Mouse (Mus musculus) urinary bladder, postnatal 25 days (tissue): ENCODE measurements around the gene Bace2.

Source experiments
- DNase-seq: peaks from one replicate; pipeline ENCODE4 v3.0.0; 2022; ENCODE audit warnings: low spot score

Bace2 gene

DNA sequence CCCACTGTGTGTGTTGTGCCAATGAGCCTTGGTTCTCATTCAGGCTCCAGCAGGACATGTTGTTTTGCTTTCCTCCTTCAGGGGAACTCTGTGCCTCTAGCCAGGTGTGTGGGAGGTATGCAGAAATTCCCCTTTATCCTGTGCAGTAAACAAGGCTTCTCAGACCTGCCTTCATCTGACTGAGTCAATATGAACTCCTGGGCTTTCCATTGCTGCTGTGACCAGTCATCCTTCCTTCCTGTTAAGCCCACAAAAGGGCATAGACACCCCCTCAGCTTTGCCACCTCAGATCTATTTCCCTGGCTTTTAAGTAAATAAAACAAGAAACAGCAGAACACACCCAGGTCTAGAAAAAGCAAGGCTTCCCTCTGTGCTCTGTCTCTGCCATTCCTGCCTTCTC, 45.2 kb downstream of the Bace2 start:
- no peak for DNase-seq

DNA sequence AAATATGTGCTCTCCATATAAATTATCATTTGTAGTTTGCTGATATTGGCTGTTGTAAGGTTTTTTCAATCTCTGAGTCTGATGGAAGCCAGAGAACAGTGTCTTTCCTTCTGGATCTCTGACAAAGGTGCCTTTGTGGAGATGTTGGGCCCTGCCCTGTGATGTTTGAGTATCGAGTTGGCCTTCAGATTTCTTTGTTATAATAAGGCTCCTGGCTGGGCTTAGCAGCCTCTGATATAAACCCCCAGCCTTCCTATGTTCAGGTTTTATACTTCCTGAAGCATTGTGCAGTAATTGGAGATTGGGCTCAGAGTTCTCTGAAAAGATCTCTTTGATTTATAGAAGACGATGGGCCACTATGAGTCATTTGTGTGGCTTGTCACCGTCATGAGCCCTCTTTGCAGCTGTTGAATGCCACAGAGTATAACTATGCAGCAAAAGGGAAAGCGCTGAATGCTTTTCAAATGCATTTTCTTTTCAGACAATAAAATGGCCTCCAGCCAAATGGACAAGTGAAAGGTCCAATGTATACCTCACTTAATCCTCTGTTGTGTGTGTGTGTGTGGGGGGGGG, 45.8 kb downstream of the Bace2 start:
- no peak for DNase-seq

DNA sequence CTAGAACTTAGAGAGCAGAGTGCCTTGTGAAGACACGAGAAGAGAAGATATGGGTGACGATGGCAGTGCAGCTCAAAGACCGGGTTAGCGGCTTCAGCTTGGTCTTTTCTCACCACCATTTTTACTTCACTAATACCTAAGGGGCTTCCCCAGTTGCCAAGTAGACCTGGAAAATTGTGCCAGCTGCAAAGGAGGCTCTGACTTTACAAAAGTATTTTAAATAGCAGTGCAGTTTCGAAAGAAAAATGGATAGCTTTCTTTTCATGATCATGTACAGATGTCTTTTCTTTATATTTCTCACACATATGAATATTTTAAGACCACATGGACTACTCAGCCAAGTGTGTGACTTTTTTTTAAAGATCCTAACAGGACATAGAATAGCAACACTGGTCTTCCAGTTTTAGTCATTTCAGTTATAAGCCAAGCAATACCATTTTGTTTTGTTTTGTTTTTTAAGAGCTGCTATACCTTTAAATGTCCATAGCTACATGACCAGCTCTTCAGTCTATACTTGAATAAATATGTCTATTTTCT, 49.0 kb downstream of the Bace2 start:
- DNase-seq: no peak

DNA sequence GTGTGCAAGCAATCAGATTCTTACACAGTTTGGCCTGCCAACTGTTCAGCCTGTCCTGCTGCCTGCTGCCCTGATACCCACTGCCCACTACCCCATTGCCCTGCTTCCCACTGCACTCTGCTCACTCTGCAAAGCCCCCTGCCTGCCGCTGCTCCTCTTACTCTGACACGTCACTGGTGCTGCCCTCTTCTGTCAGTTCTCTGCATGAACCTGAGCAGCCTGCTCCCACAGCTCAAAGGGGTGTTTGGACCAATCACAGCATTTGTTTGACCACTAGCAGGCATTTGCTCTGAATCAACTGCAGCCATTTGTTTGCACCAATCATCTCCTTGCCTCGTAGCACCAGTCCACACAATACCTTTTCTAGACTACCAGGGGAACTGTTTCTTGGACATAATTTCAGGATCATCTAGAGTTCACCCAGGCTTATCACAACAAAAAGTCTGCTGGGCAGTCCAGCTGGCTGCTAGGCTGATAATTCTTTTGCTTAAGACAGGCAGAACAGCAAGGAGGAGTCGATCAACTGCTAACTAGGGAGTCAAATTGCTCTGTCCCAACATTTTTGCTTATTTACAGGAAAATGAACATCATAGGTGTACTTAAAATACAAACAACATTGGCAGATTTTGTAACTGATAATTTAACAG, 61.5 kb downstream of the Bace2 start:
- peak; percentile 37 for DNase-seq

DNA sequence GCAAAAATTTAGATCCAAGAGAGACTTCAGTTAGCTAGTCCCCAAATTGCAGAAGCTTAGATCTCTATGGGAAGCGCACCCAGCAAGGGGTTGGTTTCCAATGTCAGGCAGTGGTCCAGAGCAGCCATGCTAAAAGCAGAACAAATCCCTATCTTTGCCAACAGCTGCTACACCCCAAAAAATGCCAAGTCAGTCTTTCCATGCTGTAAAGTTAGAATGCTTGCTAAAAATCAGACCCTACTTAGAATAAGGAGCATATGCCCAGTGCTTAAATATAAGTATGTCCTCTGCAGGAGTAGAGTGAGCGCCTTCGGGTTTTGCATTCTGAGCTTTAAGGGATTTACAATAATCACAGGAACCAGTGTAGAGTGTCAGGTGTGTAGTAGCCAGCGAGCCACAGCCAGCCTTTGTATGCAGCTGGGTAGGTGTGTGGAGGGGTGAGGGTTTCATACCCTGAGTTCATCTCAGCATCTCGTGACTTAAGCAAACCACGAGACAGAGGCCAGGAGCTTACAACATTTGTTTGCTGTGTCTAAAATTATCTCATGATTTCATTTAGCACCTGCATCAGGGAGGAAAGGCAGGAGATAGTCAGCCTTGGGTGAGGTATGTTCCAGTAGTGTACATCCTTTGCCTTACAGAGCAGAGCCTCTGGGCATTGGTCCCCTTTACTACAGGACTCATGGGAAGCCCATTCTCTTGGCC, 62.4 kb downstream of the Bace2 start:
- no peak for DNase-seq

DNA sequence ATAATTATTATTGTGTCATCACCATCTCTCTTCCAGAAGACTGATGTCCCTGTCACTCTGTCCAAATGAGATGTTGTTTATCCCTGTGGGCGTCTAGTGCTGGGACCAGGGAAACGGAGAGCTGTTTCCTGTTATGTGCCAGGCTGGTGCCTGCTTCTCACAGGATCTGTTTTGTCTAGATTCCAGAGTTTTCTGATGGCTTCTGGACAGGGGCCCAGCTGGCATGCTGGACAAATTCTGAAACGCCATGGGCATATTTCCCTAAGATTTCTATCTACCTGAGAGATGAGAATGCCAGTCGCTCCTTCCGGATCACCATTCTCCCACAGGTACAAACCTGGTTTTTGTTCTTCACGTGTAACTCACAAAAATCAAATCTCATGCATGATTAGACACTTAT, 65.1 kb downstream of the Bace2 start:
- DNase-seq: no peak

DNA sequence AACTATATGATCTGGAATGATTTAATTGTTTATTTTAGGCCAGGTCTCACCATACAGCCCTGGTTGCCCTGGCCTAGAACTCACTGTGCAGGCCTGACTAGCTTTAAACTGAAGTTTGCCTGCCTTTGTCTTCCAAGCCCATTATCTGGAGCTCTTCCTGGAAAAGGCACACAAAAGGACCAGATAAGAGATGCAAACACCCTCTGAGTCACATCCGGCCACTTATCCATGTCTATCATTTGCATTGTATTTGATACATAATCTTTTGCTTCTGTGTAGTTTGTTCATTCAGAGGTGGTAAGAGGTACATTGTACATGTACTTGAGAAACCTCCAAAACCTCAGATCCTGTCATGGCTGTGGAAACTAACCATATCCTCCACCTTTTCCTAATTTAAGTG, 67.1 kb downstream of the Bace2 start:
- no peak for DNase-seq

DNA sequence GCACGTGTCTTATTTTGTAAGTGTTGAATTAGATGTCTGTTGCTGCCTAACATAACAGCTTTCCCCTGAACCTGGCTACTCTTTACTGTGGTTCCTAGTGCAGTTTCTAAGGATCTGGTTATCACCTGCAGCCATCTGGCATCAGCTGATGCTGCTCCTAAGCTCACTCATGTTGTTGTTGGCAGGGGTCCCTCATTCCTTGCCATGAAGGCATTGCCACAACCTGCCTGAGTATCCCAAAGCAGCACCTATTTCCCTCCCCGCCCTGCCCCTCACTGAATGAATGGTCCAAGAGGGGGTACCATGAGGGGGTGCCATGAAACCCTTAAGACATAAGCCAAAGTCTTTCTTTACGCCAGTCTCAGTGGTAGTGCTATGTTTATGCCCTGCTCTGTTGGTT, 71.5 kb downstream of the Bace2 start:
- DNase-seq: no peak

DNA sequence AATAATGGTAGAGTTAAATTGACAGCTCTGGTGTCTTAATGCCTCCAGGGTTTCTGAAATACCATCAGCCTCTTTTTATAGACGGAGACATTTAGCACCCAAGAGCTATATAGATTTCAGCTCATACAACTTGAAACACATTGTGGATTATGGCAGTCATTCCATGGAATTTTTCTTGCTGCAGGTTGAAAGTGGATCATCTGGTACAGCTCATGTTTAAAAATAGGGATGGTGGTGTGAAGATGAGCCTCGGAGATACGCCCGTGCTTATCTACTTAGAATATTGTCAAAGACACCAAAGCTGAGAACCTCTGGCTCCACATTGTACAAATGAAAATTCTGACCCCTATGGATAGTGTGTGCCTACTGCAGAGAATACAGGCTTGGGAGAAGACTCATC, 73.5 kb downstream of the Bace2 start:
- no peak for DNase-seq

DNA sequence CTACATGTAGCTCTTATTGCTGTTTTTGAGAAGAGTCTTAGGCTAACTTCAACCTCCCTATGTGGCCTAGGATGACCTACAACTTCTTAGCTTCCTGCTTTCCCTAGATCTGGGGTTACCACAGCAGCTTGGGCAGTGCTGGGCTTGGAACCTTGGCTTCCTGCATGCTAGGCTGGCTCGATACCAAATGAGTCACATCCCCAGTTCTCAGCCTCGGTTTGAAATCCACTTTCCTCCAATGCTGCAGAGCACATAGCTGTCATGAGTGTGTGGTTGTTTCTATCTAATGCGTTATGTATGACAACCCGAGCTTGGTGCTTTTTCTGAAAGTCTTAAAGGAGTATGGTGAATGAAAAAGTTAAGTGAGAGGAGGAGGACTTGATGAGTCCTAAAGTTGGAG, 74.8 kb downstream of the Bace2 start:
- DNase-seq: peak; percentile 35

DNA sequence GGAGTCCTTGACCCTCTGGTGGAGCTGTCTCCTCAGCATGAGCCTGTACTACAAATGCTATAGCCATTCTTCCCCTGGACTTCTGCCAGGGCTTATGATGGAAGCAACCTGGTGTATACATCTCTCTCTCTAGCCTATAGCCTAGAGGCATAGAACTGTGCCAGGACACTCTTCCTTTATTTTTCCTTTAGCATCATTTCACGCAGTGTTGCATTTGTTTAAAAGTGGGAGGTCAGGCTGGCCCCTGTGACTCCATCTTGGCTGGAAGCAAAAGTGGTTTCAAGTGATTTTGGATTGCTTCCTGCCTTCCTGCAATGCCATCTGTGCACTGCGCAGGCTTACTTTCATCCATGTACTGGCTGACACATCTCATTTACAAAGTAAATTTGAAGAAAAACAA, 77.7 kb downstream of the Bace2 start:
- no peak for DNase-seq

DNA sequence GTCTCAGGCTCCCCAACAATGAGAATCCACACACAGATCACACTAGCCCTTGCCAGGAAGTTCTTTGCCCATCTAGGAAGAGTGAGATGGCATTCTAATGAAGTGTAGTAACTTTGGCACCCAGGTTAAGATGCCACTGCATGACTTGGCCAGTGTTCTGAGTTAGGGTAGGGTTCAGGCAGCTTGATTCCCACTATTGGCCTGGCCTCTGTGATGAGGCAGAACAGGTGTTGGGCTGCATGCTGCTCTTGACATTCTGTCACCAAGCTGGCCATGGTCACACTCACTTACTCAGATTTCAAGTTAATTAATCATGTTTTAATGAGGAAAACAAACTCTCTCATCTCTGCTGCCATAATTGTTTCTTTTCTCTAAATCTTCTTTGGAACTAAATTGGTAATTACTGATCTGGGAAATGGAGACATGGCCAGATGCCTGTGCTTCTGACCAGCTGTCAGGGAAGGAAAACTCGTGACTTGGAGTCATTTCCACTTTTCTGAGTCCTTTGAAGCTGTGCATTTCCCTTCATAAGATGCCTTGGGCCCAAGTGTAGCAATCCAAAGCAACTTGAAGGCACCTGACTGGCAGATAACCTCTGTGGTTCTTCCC, 81.0 kb downstream of the Bace2 start:
- DNase-seq: no peak

DNA sequence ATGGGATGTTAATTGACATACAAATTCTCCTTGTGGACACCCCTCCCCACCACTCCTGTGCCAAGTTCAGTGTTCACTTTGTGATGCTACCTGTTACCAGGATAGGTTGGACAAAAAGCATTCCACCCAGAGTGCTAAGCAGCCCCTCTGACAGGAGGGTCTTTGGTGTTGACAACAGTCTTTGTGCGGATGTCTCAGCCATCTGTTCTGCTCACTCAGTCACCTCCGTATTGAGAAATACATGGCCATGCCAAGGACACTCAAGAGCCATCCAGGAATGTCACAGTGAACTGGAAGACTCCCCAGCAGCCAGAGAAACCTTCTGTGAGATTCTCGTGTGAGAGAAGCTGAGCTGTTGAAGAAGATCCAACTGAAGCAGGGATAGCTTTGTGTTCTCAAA, 81.6 kb downstream of the Bace2 start:
- DNase-seq: no peak

DNA sequence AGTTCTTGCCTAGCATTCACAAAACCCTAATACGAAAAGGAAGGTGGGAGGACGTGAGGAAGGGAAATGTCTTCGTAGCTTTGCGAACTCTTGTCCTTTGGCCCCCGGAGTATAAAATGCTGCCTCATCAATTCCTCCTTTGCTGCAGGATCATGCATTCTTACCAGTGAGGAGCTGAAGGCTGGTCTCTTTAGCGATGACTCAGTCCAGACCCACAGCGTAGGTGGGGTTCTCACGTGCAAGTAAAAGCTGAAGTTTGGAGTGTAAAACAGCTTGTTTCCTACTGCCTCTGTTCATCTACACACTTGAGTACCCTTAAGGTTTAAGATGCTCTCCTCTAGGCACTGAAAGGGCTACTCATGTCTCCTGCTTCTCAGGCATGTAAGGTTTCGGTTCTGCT, 85.4 kb downstream of the Bace2 start:
- DNase-seq: no peak

DNA sequence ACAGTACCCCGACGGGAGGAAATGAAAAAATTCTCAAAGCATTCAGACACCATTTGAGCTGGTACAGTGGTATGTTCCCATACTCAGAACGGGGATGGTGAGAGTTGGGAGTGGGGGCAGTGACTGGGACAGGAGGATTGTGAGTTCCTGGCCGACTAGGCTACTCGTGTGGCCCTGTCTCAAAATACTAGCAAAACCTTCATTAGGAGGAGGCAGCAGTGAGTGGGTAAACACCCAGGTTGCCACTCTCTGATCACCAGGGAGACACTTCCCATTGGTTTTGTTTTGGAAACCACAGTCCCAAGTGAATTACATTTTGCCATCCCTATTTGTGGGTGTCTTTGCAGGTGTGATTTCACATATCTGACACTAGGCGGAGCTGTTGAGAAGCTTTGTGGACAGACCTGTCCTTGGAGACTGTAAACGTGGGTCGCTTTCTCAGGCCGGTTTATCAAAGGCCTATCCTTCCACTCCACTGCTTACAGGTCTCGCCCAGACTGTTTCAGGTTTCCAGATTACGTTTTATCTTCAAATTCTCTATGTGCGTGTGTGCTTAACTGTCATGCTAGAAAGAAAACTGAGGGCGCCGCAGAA, 87.2 kb downstream of the Bace2 start:
- DNase-seq: peak; percentile 49

DNA sequence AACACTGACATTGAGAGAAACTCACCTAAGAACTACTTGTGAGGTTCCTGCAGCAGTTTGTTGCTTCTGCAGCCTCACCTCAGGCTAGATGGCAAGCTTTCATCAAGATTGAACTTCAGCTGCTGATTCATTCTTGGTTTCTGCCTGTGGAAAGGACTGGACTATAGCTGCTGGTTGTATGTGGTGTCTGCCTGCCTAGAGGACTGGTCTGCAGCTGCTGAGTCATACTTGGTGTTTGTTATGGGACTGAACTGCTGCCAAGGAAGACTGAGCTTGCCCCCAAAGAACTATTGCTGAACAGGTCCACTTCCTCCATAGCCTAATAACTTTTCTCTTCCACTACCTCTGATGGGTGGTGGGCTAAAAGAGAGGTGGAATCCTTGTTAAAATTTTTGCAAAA, 90.8 kb downstream of the Bace2 start:
- no peak for DNase-seq

DNA sequence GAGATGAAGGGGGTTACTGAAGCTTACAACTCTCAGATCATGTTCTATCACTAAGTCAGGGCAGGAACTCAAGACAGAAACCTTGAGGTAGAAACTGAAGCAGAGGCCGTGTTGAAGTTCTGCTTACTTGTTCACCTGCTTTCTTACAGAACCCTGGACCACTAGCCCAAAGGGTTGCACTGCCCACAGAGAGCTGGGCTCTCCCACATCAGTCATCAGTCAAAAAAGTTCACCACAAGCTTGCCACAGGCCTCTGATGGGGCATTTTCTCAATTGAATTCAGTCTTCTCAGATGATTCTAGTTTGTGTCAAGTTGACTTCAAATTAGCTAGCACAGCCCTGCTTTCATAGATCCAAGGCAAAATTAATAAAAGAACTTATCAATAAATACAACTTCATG, 103.3 kb downstream of the Bace2 start:
- DNase-seq: no peak

DNA sequence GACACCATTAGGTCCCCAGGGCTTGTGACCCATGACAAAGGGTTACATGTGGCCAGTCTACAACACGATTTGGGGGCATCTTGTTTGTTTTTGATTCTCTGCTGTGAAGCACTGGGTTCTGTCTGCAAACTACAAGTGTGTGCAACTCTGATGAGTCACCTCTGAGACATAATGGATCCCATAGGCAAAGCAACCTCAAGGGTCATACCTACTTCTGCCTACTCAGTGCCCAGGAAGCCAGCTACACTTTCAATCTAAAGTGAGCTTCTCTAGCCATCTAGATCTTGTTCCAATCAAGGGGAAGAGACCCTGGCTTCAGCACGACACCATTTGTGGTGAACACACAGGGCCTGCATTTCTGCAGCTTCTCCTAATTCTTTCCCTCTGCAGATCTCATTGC, 104.7 kb downstream of the Bace2 start:
- no peak for DNase-seq

DNA sequence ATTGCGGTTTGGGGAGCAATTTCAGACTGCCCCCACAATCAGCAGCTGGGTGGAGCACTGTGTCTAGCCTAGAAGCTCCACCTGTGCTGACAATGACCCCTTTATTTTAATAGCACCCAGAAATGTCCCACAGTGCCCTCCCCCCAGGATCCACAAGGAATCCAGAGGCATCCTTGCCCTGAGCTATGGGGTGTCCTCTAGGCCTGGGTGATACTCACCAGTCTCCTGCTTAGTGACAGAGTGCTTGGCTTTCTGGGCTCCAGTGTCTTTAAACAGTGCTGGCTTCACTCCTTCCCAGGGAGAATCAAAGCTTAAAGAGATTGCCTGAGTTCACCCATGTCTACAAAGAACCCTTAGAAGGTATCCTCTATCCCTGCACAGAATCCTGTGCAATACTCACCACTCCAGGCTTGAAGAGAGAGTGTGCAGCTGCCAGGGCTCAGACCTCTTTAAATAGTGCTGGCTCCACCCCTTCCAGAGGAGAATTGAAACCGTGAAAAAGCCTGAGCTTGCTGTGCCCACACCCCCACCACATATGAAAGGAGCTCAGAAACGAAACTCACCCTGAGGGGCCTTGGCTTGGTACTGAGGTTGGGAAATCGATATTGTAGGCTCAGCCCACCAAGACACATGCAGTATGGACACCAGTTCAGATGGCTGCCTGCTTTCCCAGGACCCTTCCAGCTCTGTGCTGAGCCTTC, 106.1 kb downstream of the Bace2 start, which contains the start of gene Mx1:
Mx1 (minus strand) TSS at position 427 of the 701 bp plus-strand sequence.
- no peak for DNase-seq

DNA sequence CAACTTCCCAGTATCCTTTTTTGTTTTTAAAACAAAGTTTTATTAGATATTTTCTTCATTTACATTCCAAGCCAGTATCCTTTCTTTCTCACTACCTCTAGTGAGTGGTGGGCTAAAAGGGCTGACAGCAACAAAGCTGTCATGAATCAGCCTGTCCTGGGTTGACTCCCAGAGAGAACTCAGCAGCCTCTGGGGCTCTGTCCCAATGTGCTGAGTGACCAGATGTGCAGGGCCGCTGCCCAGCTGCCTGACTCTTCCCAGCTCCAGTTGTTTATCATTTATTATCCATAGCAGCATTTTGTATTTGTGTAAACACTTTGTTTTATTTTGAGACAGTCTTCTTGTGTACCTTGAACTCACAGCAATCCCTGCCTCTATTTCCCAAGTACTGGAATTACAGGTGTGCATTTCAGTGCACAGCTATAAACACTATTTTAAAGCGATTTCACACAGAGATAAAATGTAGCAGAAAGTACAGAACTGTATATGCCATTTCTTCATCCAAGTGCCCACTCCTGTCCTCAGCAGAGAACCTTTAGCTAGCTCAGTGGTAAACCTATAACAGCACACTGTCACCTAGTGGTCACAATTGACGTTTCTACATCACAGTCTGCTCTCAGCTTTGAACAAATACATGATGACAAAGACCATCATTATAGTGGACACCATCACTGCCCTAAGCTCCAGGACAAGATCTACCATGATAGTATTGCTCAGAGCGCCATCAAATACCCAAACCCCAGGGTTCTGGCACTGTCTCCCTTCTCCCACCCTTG, 109.8 kb downstream of the Bace2 start:
- no peak for DNase-seq

DNA sequence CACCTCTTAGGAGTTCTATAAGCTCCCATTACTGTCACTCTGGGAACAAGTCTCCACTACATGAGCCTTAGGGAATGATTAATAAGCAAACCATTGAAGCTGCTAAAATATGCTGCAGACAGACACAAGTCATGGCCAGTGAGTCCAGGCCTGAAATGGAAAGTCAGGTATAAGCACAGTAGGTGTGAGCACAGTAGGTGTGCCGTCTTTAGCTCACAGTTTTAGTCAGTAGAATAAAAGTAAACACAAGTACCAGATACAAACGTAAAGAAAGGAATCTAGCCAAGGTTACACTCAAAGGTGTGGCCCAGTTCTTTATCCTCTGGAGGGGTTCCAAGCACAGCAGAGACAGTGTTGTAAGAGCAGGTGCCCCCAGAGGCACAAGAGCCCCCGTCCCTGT, 110.9 kb downstream of the Bace2 start:
- no peak for DNase-seq
